Comparison of ENCODE assay signal across 17 mouse cellular contexts in the genomic region with DNA sequence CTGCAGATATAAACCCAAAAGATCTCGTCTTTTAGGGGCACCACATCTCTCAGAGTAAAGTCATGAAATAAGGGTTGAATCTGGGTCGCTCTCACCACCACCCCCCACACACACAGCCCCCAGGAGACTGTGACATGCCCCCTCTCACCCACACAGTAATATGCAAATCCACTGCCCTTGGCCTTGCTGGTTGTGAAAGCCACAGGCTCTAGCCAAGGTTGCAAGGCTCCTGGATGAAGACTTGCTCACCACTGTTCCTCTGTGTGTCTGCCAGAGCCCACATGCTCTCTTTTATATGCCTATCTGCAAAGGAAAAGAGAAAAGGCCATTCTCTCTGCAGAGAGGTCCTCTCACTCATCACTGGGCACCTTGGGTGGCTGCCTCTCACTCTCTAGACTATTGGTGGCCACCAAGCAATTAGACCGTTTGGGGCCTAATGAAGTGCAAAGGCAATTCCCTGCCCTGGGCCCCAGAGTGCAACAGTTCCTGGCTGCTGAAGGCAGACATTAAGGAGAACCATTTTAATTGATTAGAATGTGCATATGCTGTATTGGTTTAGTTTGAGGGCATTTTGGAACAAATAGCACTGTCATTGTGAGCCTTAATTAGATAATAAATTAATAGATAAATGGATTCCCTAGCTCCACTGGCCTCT.
DNase-seq lines count a peak whose midpoint lies in the region; ATAC-seq and TF ChIP-seq lines count a peak whose summit lies in the region.
"Had no signal": no experiment of that assay in that cellular context is flagged by ENCODE, and none has a peak within 500 bp of the region (broad histone marks: within the 10 kb centered on the region; RNA-seq: fewer than 3 reads in every experiment).

No protein-coding gene starts in this region.

- ATAC-seq in forebrain, postnatal 0 days: no peak
- peak; percentile 44; the same call in 1 of the 2 replicates for ATAC-seq in forebrain, embryonic 12.5 days (ENCODE audit: low FRiP score)
- ATAC-seq in limb, embryonic 14.5 days (ENCODE audit: low FRiP score, low read depth): no peak
- no peak for ATAC-seq in megakaryocyte-erythroid progenitor cell, adult 5-6 weeks (replicated peaks; ENCODE audit: low FRiP score, low TSS enrichment, poor library complexity, severe bottlenecking)
- ATAC-seq: intestine, embryonic 15.5 days had no signal

- peaks cover 38% of the 10 kb centered on the region for H3K4me1 ChIP-seq in forebrain, embryonic 10.5 days
- no peaks in the 10 kb centered on the region for H3K4me1 ChIP-seq in forebrain, postnatal 0 days (ENCODE audit: insufficient read depth)
- peaks cover 20% of the 10 kb centered on the region for H3K4me1 ChIP-seq in forebrain, embryonic 12.5 days
- H3K4me1 ChIP-seq in limb, embryonic 14.5 days (ENCODE audit: control insufficient read depth, insufficient read depth, low read length): peaks cover 5% of the 10 kb centered on the region; the same call in 1 of the 2 replicates
- H3K4me1 ChIP-seq: intestine, embryonic 15.5 days had no signal

- H3K27me3 ChIP-seq in forebrain, embryonic 10.5 days (ENCODE audit: poor library complexity, severe bottlenecking): peaks cover 10% of the 10 kb centered on the region; the same call in 1 of the 2 replicates
- H3K27me3 ChIP-seq in forebrain, postnatal 0 days (ENCODE audit: insufficient read depth, low read length): no peaks in the 10 kb centered on the region
- no peaks in the 10 kb centered on the region for H3K27me3 ChIP-seq in forebrain, embryonic 12.5 days
- H3K27me3 ChIP-seq in limb, embryonic 14.5 days (ENCODE audit: control insufficient read depth, insufficient read depth, low read length): no peaks in the 10 kb centered on the region
- H3K27me3 ChIP-seq: intestine, embryonic 15.5 days had no signal

- H3K27ac ChIP-seq in forebrain, embryonic 10.5 days: peak overlapping the region; percentile 61; the same call in 1 of the 2 replicates
- H3K27ac ChIP-seq in forebrain, postnatal 0 days (ENCODE audit: low read depth, low read length): no peak overlapping the region
- no peak overlapping the region for H3K27ac ChIP-seq in forebrain, embryonic 12.5 days
- 0 out of 2 replicates have a peak overlapping the region, but pooled peaks have one; percentile 33 for H3K27ac ChIP-seq in limb, embryonic 14.5 days (replicated peaks; ENCODE audit: low read depth, low read length)
- H3K27ac ChIP-seq: heart, adult 2 months; intestine, embryonic 15.5 days; layer of hippocampus, adult 2 months; left cerebral cortex, adult 2 months had no signal

- no peak for TF ChIP-seq CTCF in forebrain, postnatal 0 days (IDR thresholded peaks at IDR 0.05; ENCODE audit: low read depth)

- no peaks in the 10 kb centered on the region for H3K36me3 ChIP-seq in forebrain, embryonic 10.5 days (replicated peaks)
- H3K36me3 ChIP-seq in forebrain, postnatal 0 days (ENCODE audit: insufficient read depth): peaks cover 3% of the 10 kb centered on the region; the same call in 1 of the 2 replicates
- no peaks in the 10 kb centered on the region for H3K36me3 ChIP-seq in forebrain, embryonic 12.5 days (replicated peaks)
- H3K36me3 ChIP-seq in limb, embryonic 14.5 days (ENCODE audit: control insufficient read depth, insufficient read depth, low read length): no peaks in the 10 kb centered on the region
- H3K36me3 ChIP-seq: intestine, embryonic 15.5 days had no signal

- no peak overlapping the region for H3K9ac ChIP-seq in forebrain, postnatal 0 days
- H3K9ac ChIP-seq in forebrain, embryonic 12.5 days: no peak overlapping the region
- no peak overlapping the region for H3K9ac ChIP-seq in limb, embryonic 14.5 days (ENCODE audit: low read depth, low read length, severe bottlenecking)
- H3K9ac ChIP-seq: intestine, embryonic 15.5 days had no signal

- no peak overlapping the region for H3K4me2 ChIP-seq in forebrain, postnatal 0 days (ENCODE audit: low read depth)
- no peak overlapping the region for H3K4me2 ChIP-seq in forebrain, embryonic 12.5 days
- no peak overlapping the region for H3K4me2 ChIP-seq in limb, embryonic 14.5 days (replicated peaks; ENCODE audit: low read depth, low read length, severe bottlenecking)
- H3K4me2 ChIP-seq: intestine, embryonic 15.5 days had no signal

- no peak for DNase-seq in forebrain, embryonic 10.5 days (ENCODE audit: extremely low spot score, low spot score)
- no peak for DNase-seq in forebrain, postnatal 0 days
- peak; percentile 24 to 41 for DNase-seq in adrenal gland, postnatal 36 days
- DNase-seq in limb, embryonic 14.5 days (ENCODE audit: low spot score): no peak
- DNase-seq in embryo, embryonic 10 days (ENCODE audit: low spot score): no peak
- no peak for DNase-seq in gastrocnemius, postnatal 4 days (ENCODE audit: low spot score in 2 of 2)
- DNase-seq: cerebellum, postnatal 25 days; gastrocnemius, postnatal 10 days; heart, adult 2 months; liver; lung, adult 18-20 months; thymus, postnatal 25 days had no signal

- 66% methylated on average over 3 of the region's 3 CpGs for WGBS in forebrain, embryonic 10.5 days
- 54% methylated on average over 3 of the region's 3 CpGs for WGBS in forebrain, postnatal 0 days
- 59% methylated on average over 3 of the region's 3 CpGs for WGBS in forebrain, embryonic 12.5 days
- 45% methylated on average over 3 of the region's 3 CpGs for WGBS in limb, embryonic 14.5 days

- no peak for TF ChIP-seq POLR2A in limb, embryonic 14.5 days (IDR thresholded peaks at IDR 0.05; ENCODE audit: borderline replicate concordance, extremely low read depth, insufficient read depth, insufficient read length)

- no peaks in the 10 kb centered on the region for H3K9me3 ChIP-seq in forebrain, embryonic 10.5 days
- no peaks in the 10 kb centered on the region for H3K9me3 ChIP-seq in forebrain, postnatal 0 days (ENCODE audit: low read length)
- no peaks in the 10 kb centered on the region for H3K9me3 ChIP-seq in forebrain, embryonic 12.5 days
- H3K9me3 ChIP-seq in limb, embryonic 14.5 days (ENCODE audit: control insufficient read depth, low read length): no peaks in the 10 kb centered on the region
- H3K9me3 ChIP-seq: intestine, embryonic 15.5 days had no signal

- H3K4me3 ChIP-seq in forebrain, embryonic 10.5 days: no peak overlapping the region
- H3K4me3 ChIP-seq in forebrain, postnatal 0 days (ENCODE audit: low read depth, low read length): no peak overlapping the region
- H3K4me3 ChIP-seq in forebrain, embryonic 12.5 days (replicated peaks): no peak overlapping the region
- no peak overlapping the region for H3K4me3 ChIP-seq in limb, embryonic 14.5 days (replicated peaks; ENCODE audit: low read length)
- H3K4me3 ChIP-seq: heart, adult 2 months; intestine, embryonic 15.5 days; layer of hippocampus, adult 2 months; left cerebral cortex, adult 2 months had no signal

Comparison
In these comparisons a context has a peak if more than half of its experiments do, and no peak if none do; other contexts are left out.
1. H3K27ac ChIP-seq: peak in forebrain, embryonic 10.5 days (single experiment) and limb, embryonic 14.5 days (single experiment); none in forebrain, postnatal 0 days (single experiment) and forebrain, embryonic 12.5 days (single experiment).
2. DNase-seq: peak in adrenal gland, postnatal 36 days (2 of 2); none in forebrain, embryonic 10.5 days (single experiment), forebrain, postnatal 0 days (single experiment), limb, embryonic 14.5 days (single experiment), embryo, embryonic 10 days (single experiment) and gastrocnemius, postnatal 4 days (0 of 2).